Mouse (Mus musculus): ENCODE measurements around the gene Mapk13.

DNA sequence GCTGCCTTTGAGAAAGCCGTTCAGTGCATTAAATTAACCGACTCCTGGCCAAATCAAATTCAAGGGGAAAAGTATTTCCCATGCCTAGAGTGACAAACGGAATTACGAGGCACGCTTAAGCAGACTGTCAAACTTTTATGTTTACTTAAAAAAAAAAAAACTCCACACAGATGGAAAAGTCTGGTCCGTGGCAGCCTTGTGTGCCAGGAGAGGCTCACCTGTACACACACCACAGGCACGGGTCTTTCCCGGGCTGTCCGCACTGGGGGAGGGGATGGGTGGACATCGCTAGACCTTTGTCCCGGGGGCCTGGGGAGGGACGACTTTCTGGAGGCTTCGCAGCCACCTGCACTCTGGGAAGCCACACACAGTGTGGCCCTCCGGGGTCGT lies 31.2 kb downstream of the Mapk13 start:
- TF ChIP-seq CTCF (IDR thresholded peaks at IDR 0.05; ENCODE audit: low read depth, low read length): no peak
- no peak for TF ChIP-seq GATA1 (IDR thresholded peaks at IDR 0.05; ENCODE audit: borderline replicate concordance, low read length)
- TF ChIP-seq POLR2AphosphoS5 (IDR thresholded peaks at IDR 0.05; ENCODE audit: insufficient replicate concordance, low read depth, low read length): no peak
